Mouse (Mus musculus) bone marrow, adult 2 months (tissue): Measurements from ENCODE around the gene Pabpn1l.

Experiments
- CTCF ChIP-seq: fragments of 200-500 bp; IDR thresholded peaks from 2 replicates; pipeline ENCODE4 v1.5.1; 2011; ENCODE audit warnings: low read length, control low read depth; ENCODE audit not compliant: control insufficient read depth, insufficient read depth
- POLR2A ChIP-seq: fragments of 200-500 bp; IDR thresholded peaks from 2 replicates; pipeline ENCODE4 v1.6.1; 2011; ENCODE audit warnings: low read depth, mild to moderate bottlenecking, control low read depth, low read length, borderline replicate concordance; ENCODE audit not compliant: control insufficient read depth

GRCm38 (mm10) chr8:122638601-122639000 lies 16.1 kb upstream of the Pabpn1l start:
- TF ChIP-seq CTCF (no peak), POLR2A (no peak)
